Mouse (Mus musculus) liver, adult 2 months (tissue): ENCODE results near the gene Cers5. TPM values are rescaled to one million over a fixed set of nuclear protein-coding genes. Genes with fewer than 3 reads are reported as not detected.

Source experiments
- DNase-seq: peaks from one replicate; pipeline ENCODE4 v3.0.0-alpha.2; 2011; ENCODE audit warnings: low read depth, low spot score; ENCODE audit errors: extremely low read depth
- H3K27ac ChIP-seq: fragments of 200-500 bp; replicated peaks from 2 replicates; pipeline ENCODE4 v1.5.1; 2012; ENCODE audit warnings: low read depth, mild to moderate bottlenecking, control low read depth, inconsistent platforms, low read length; ENCODE audit not compliant: insufficient read depth
- H3K27me3 ChIP-seq: fragments of 200-500 bp; 2 replicates; pipeline ENCODE4 v1.6.1; 2012; ENCODE audit warnings: mild to moderate bottlenecking, moderate library complexity, low read length, inconsistent platforms; ENCODE audit not compliant: control insufficient read depth, insufficient read depth
- H3K36me3 ChIP-seq: fragments of 200-500 bp; 2 replicates; pipeline ENCODE4 v1.6.1; 2012; ENCODE audit warnings: low read length, inconsistent platforms; ENCODE audit not compliant: control insufficient read depth, insufficient read depth
- H3K4me1 ChIP-seq: fragments of 200-500 bp; 2 replicates; pipeline ENCODE4 v1.6.1; 2011; ENCODE audit warnings: low read length; ENCODE audit not compliant: control insufficient read depth, insufficient read depth
- H3K4me3 ChIP-seq: fragments of 200-500 bp; 2 replicates; pipeline ENCODE4 v1.5.1; 2011; ENCODE audit warnings: low read depth, mild to moderate bottlenecking, control low read depth, low read length, moderate library complexity; ENCODE audit not compliant: insufficient read depth
- H3K79me2 ChIP-seq: fragments of 200-500 bp; 2 replicates; pipeline ENCODE4 v1.6.1; 2012; ENCODE audit warnings: inconsistent platforms, mild to moderate bottlenecking, low read length, moderate library complexity; ENCODE audit not compliant: control insufficient read depth, insufficient read depth
- H3K9ac ChIP-seq: fragments of 200-500 bp; 2 replicates; pipeline ENCODE4 v1.6.1; 2012; ENCODE audit warnings: low read depth, mild to moderate bottlenecking, control low read depth, inconsistent platforms, low read length
- CTCF ChIP-seq: fragments of 200-500 bp; IDR thresholded peaks from 2 replicates; pipeline ENCODE4 v1.5.1; 2011; ENCODE audit warnings: low read depth, low read length, control low read depth
- POLR2A ChIP-seq: fragments of 200-500 bp; IDR thresholded peaks from 2 replicates; pipeline ENCODE4 v1.6.1; 2011; ENCODE audit warnings: low read length, control low read depth; ENCODE audit not compliant: insufficient read depth; ENCODE audit errors: extremely low read depth
- whole genome bisulfite sequencing: fragments of 180-500 bp; shearing (Covaris S2); methylation state at CpG from one replicate; pipeline ENCODE4 v1.1.7; 2018; 5-methylcytosine and 5-hydroxymethylcytosine counted together
- polyA plus RNA-seq: library from polyadenylated mRNA; depleted of rRNA; stranded (reverse); fragments of >200 nt; gene quantifications from 2 replicates; pipeline ENCODE4 v1.2.3, GENCODE M21; 2012
- total RNA-seq: library from RNA; depleted of rRNA; stranded (reverse); fragments of >200 nt; gene quantifications from 2 replicates; pipeline ENCODE4 v1.2.3, GENCODE M21; 2014

Gene Cers5
- total and polyA plus RNA-seq, 2 experiments = 2.0 to 3.2 TPM

GRCm38 (mm10) chr15:99806171-99806570 lies 33.5 kb upstream of the Cers5 start:
- no peak overlapping the region for H3K9ac ChIP-seq
- no peak overlapping the region for H3K4me3 ChIP-seq
- no peak for TF ChIP-seq CTCF
- no peak for TF ChIP-seq POLR2A
- 77% methylated on average over 7 of the region's 7 CpGs for WGBS
- H3K27me3 ChIP-seq = no peaks in the 10 kb centered on the region
- H3K27ac ChIP-seq = no peak overlapping the region
- H3K36me3 ChIP-seq = peaks cover 41% of the 10 kb centered on the region
- H3K79me2 ChIP-seq = no peaks in the 10 kb centered on the region; the same call in 1 of the 2 replicates
- DNase-seq = no peak
- no peaks in the 10 kb centered on the region for H3K4me1 ChIP-seq

GRCm38 (mm10) chr15:99805673-99806072 lies 33.0 kb upstream of the Cers5 start:
- Histone ChIP-seq H3K4me1 (no peaks in the 10 kb centered on the region), H3K4me3 (no peak overlapping the region), H3K79me2 (no peaks in the 10 kb centered on the region; the same call in 1 of the 2 replicates), H3K27ac (no peak overlapping the region), H3K9ac (no peak overlapping the region), H3K27me3 (no peaks in the 10 kb centered on the region), H3K36me3 (peaks cover 44% of the 10 kb centered on the region)
- WGBS = 91% methylated on average over 4 of the region's 4 CpGs
- TF ChIP-seq CTCF = no peak
- no peak for TF ChIP-seq POLR2A
- no peak for DNase-seq

GRCm38 (mm10) chr15:99803186-99803644 lies 30.5 kb upstream of the Cers5 start:
- no peak for TF ChIP-seq POLR2A
- no peak for TF ChIP-seq CTCF
- 65% methylated on average over 6 of the region's 6 CpGs for WGBS
- Histone ChIP-seq H3K9ac (no peak overlapping the region), H3K4me1 (no peaks in the 10 kb centered on the region), H3K4me3 (no peak overlapping the region), H3K36me3 (peaks cover 57% of the 10 kb centered on the region), H3K79me2 (no peaks in the 10 kb centered on the region; the same call in 1 of the 2 replicates), H3K27me3 (no peaks in the 10 kb centered on the region), H3K27ac (no peak overlapping the region)
- no peak for DNase-seq

- H3K27ac ChIP-seq = no peak overlapping the region
- no peak for DNase-seq
- H3K79me2 ChIP-seq = no peaks in the 10 kb centered on the region
- no peaks in the 10 kb centered on the region for H3K4me1 ChIP-seq
- no peak overlapping the region for H3K9ac ChIP-seq
- no peaks in the 10 kb centered on the region for H3K27me3 ChIP-seq
- peaks cover 56% of the 10 kb centered on the region for H3K36me3 ChIP-seq
- WGBS = 90% methylated on average over 24 of the region's 24 CpGs
- H3K4me3 ChIP-seq = no peak overlapping the region
- TF ChIP-seq CTCF (no peak), POLR2A (no peak)
These were observed 29.3 kb upstream of the Cers5 start for GRCm38 (mm10) chr15:99801885-99802572.

GRCm38 (mm10) chr15:99799706-99800105 lies 27.0 kb upstream of the Cers5 start:
- 74% methylated on average over 6 of the region's 6 CpGs for WGBS
- TF ChIP-seq CTCF = no peak
- TF ChIP-seq POLR2A = no peak

GRCm38 (mm10) chr15:99797898-99798297 lies 25.2 kb upstream of the Cers5 start:
- Histone ChIP-seq H3K4me1 (no peaks in the 10 kb centered on the region), H3K36me3 (peaks cover 52% of the 10 kb centered on the region), H3K9ac (no peak overlapping the region), H3K27ac (no peak overlapping the region), H3K4me3 (no peak overlapping the region), H3K79me2 (no peaks in the 10 kb centered on the region), H3K27me3 (no peaks in the 10 kb centered on the region)
- TF ChIP-seq CTCF (no peak), POLR2A (no peak)
- no peak for DNase-seq
- 82% methylated on average over 5 of the region's 5 CpGs for WGBS

More at GRCm38 (mm10) chr15:99799706-99800105, 27.0 kb upstream of the Cers5 start:
- Histone ChIP-seq H3K79me2 (no peaks in the 10 kb centered on the region), H3K27ac (no peak overlapping the region), H3K4me3 (no peak overlapping the region), H3K27me3 (no peaks in the 10 kb centered on the region), H3K36me3 (peaks cover 48% of the 10 kb centered on the region), H3K9ac (no peak overlapping the region), H3K4me1 (no peaks in the 10 kb centered on the region)
- DNase-seq = no peak
